Mouse (Mus musculus): ENCODE results near the gene Nectin2. TPM values are rescaled to one million over a fixed set of nuclear protein-coding genes. Genes with fewer than 3 reads are reported as not detected.

The Nectin2 gene
- total RNA-seq, 2 experiments from 2014 or later = 13.3 to 14.6 TPM

DNA sequence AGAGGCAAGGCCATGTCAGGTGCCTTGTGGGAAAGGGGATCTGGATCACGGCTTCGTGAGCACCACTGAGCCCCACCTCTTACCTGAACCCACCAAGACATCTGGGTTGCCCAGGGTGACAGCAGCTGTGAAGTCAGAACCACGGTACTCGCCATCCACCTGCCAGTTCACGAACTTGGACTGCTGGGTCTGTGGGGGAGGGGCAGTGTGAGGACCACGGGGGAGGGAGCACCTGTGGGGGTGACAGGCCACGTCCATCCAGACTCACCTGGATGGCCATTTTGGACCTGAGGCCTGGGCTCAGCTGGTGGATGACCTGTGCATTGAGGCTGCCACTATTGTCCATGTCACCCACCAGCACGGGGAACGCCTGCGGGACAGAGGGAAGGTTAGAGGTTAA is 39.6 kb downstream of the Nectin2 start:
- DNase-seq = no peak

GRCm38 (mm10) chr7:19705271-19705670 is 45.0 kb downstream of the Nectin2 start:
- no peak for DNase-seq

- no peak for DNase-seq
Measured at GRCm38 (mm10) chr7:19704475-19704874, 45.8 kb downstream of the Nectin2 start.

DNA sequence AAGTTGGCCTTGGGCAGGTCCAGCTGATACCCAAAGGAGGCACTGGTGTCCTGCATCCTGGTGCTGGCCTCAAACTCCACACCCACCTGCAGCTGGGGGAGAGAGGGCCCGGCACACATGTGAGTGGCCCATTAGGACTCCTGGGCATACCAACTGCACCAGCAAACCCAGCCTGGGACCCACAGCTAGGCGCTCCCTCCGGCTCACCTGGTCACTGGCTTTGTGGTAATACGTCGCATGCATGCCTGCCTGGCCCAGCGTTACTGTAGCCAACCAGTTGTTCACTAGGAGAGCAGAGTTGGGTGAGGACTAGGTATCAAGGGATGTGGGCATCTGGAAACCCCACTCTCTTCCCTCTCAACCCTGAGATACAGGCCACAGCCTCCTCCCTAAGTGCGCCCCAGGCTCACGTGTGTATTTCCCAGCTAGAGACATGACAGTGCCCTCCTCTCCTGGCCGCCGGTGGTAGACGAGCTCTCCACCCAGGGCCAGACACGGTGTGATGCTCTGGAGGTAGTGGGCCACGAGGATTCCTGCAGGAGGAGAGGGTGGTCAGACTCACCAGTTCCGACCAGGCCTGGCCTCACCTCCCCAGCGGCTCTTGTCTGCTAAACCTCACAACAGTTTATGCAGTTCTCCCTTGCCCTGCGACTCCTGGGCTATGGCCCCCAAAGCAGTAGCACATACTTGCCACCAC is 47.3 kb downstream of the Nectin2 start:
- DNase-seq = no peak

DNA sequence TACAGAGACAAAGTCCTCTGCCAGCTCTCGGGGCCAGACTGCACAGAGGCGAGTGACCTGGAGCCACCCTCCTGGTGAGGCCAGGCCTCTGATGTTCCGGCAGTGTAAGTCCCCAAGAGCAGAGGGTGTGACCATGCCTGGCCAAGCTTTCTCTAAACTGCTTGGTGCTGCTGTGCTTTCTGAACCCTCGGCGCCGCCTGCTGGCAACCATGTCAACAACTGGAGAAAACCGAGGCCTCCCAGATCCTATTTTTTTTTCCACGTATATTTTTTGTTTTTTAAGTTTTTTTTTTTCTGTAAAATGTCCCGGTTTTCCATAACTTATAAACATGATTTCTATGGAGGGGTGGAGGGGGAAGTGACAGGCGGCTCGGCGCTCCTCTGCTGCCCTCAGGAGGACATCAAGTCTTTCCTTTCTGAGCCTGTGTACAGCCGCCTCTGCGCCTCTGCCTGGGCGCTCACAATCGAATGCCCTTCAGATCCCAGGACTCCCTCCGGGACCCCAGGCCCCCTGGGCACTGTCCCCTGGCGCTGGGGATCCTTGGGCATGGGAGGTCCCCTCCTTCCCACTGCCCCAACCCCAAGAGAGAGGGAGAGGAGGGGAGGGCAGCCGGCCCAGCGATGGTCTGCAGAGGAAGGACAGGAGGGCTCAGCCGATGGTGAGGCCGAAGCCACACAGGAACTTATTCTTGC is 49.1 kb downstream of the Nectin2 start:
- DNase-seq = peak; percentile 70

DNA sequence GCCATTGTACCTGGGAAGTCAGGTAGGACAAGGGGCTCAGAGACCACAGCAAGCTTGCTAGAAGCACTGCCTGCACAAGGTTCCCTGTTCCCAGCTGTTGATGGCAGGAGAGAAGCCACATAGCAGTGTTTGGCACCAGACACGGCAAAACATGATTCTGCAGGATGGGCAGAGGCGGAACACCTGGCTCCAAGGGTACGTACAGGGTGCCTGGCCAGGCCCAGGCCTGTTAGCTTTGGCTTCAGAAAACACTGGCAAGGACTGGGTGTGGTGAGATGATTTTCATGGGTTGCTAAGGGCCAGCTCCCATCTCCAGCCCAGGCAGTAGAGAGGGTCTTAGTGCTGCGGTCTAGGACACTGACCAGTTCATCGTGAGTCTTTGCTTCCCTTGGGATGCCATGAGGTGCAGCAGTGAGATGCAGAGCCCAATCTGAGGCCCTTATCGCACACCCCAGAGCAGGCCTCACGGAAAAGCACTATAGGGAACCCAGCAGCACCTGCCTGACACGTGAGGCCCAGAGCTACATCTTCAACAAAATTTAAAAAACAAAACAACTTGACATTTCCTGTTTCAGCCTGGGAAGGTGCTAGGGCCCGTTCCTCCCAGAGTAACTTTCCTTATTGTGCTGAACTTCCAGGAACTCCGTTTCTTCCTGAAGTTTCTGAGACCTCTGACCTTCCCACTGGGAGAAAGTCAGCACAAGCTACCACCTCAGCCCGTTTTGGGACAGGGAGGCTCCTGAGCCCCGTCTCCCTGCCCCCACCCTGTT is 49.8 kb downstream of the Nectin2 start:
- DNase-seq = no peak

GRCm38 (mm10) chr7:19699827-19700148 is 50.5 kb downstream of the Nectin2 start:
- DNase-seq = no peak

DNA sequence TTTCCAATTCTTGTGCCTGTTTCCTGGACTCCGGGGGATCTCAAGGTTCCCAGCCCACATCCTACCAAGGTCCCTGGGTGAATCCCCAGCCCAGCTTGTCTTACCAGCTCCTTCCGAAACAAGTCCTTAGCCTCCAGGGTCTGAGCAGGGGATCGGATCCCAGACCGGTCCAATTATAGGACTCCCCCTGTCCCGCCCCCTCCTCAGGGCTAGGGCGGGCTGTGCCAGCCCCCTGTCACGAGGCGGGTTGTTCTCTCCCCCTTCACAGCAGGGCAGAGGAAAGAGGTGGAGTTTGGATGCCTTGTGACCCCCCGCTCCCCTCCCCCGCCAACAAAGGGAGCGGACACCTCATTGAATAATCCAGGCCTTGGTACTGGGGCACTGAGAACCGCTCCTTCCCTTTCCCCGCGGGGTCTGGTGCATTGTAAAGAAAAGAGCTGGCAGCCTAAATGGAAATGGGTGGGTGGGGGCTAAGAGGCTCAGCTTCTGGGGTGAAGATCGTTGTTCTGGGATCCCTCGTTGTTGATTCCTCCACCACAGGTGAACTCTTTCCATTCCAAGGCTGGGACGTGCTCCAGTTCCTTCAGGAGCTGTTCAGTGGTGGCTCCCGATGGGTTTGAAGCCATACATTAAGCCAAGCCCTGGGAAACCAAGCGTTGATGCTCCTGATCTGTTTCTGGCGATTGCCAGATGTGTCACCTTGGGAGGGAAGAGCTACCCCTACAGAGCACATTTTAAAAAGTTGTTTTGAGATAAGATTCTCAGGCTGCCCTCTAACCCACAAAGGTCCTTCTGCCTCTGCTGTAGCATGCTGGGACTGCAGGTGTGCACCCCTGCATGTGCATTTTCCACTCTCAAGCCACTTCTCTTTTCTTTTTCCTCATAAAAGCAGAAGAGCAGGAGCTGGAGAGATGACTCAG is 51.1 kb downstream of the Nectin2 start, which contains the start of gene Apoe:
Gene Apoe (minus strand): TSS at position 282 of the 920 bp plus-strand sequence.
- peak; percentile 39 for DNase-seq

DNA sequence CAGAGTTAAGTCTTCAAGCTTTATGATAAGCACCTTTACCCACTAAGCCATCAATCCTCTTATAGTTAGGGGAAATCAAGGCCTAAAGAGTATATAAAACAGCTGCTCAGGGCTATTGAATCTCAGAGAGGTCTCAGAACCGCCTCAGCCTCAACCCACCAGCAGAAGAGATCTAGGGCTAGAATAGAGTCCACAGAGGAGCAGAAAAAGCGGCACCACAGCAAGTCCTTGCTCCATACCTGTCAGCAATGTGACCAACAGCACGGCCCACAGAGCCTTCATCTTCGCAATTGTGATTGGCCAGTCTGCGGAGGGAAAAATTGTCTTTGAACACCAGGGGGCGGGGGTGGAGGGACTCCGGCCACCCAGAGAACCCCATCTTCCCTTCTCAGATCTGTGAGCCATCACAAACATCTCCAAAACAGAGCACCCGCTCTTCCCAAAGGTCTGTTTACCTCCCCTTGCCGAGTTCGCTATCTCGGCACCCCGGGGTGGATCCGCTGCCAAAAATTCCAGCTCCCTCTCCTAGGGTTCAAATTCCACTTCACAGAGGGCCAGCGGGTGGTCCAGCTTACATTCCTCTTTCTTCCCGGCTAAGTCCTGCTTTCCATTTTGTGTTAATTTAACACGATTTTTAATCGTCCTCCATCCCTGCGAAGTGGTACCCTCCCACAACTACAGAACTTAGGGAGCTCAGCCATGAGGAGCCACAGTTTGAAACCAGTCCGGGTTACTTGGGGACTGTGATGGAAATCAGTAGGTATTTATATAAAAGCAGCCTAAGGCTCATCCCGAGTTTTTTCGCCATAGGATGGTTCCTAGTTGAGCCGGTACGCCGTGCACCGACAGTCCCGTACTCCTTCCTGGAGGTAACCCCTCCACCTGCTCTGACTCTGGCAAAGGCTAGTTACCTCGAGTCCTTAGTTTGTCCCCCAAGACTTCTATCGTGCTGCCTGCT is 52.1 kb downstream of the Nectin2 start:
- no peak for DNase-seq

DNA sequence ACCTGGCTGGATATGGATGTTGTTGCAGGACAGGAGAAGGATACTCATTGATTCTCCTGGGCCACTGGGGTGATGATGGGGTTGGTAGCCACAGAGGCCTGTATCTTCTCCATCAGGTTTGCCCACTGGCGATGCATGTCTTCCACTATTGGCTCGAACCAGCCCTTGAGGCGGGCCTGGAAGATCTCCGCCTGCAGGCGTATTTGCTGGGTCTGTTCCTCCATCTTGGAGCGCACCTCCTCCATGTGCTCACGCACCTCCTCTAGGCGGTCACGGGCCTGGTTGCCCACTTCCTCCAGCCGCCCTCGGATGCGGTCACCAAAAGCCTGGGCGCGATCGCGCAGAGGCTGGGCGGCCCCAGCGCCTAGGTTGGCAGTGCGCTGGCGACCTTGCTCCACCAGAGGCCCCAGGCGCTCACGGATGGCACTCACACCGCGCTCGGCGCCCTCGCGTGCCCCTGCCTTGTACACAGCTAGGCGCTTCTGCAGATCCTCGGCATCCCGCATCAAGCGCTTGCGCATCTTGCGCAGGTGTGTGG is 53.9 kb downstream of the Nectin2 start:
- no peak for DNase-seq

GRCm38 (mm10) chr7:19695881-19696280 is 54.4 kb downstream of the Nectin2 start:
- DNase-seq = no peak

DNA sequence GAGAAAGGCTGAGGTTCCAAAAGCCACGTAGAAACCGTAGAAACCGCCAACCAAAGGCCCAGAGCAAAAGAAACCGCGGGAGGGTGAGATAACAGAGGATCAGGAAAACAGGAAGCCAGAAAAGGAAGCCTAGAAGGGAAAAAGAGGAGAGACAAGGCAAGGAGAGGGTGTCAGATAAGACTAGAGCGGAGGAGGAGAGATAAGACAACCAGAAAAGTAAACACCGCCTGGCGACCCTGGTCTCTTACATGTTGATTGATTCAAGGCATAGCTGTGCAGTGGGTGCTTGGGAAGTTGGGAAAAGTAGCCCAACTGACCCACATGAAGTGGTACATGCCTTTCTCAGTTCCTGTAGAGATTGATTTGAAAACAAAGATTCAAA is 55.1 kb downstream of the Nectin2 start:
- DNase-seq = no peak

- no peak for DNase-seq
Measured at GRCm38 (mm10) chr7:19694336-19695212, 55.7 kb downstream of the Nectin2 start.

GRCm38 (mm10) chr7:19693421-19693820 is 56.9 kb downstream of the Nectin2 start:
- DNase-seq = peak; percentile 38

GRCm38 (mm10) chr7:19691873-19692865 is 58.1 kb downstream of the Nectin2 start, which contains the start of gene Apoc1:
Gene Apoc1 (minus strand): TSS chr7:19692660.
- DNase-seq = no peak

DNA sequence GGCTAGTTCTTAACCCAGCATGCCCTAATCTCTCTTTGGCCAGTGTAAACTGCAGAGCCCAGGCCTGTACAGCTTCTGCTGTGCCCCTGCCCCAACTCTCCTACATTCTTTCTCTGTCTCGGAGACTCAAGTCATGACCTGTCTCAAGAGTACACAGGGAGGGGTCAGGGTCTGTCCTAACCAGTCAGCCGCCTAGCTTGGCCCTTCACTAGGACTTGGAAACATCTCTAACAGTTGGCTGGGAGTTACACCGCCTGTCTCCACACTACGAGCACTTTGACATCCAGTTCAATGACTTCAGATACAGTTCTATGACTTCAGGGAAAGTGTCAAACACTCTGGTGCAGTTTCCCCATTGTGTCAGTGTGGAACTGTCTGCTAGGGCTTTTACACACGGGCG is 58.8 kb downstream of the Nectin2 start:
- DNase-seq = no peak

- DNase-seq = no peak
Measured at GRCm38 (mm10) chr7:19690845-19691244, 59.4 kb downstream of the Nectin2 start.

- DNase-seq = no peak
Measured at GRCm38 (mm10) chr7:19688611-19689010, 61.7 kb downstream of the Nectin2 start.
